Mouse (Mus musculus) liver, adult 2 months (tissue): ENCODE data around the gene Abcc12.

Experiments used
- CTCF ChIP-seq: fragments of 200-500 bp; IDR thresholded peaks from 2 replicates; pipeline ENCODE4 v1.5.1; 2011; ENCODE audit warnings: low read depth, low read length, control low read depth
- POLR2A ChIP-seq: fragments of 200-500 bp; IDR thresholded peaks from 2 replicates; pipeline ENCODE4 v1.6.1; 2011; ENCODE audit warnings: low read length, control low read depth; ENCODE audit not compliant: insufficient read depth; ENCODE audit errors: extremely low read depth

DNA sequence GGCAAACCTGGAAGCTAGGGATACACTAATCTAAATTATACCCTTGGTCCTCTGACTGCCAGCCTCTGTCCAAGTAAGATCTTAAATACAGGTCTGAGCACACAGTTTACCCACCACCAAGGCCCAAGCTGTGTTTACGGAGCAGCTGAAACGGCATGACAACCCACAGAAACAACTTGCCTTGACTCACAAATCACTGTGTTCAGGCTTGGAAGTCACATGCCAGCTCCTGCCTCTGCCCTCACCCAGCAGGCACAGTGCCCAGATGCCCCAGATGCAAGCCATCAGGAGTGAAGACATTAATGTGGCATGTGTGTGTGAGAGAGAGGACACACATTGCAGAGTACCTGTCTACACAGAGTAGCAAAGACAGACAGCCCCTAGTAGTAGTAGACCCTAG is 136.7 kb downstream of the Abcc12 start:
- TF ChIP-seq CTCF: no peak
- no peak for TF ChIP-seq POLR2A
